Mouse (Mus musculus) gastrocnemius, postnatal 36 days (tissue): ENCODE measurements at regions not wholly inside any gene's neighbourhood (a gene's known extent, or its start where the extent isn't known, plus 50 kb on each side); places are given as distances from the start of the nearest gene placed in this dataset.

Source experiments
- microRNA-seq, 2 experiments: library from miRNA; unstranded; fragments of <30 nt; microRNA quantifications; one replicate each; pipeline ENCODE4 v1.2.0; 2021

Small RNAs in the stretch of these regions (microRNA-seq; reads per million reads assigned to microRNA genes)
- 0 reads per million in 2 experiments for gene Gm23881
